Mouse (Mus musculus) G1E (cell line): ENCODE measurements around the gene Apln.

ENCODE experiments used
- CTCF ChIP-seq: IDR thresholded peaks from 2 replicates; pipeline ENCODE4 v1.5.1; 2012; ENCODE audit warnings: low read depth, low read length, inconsistent platforms, mixed read lengths
- GATA1 ChIP-seq: IDR thresholded peaks from 2 replicates; pipeline ENCODE4 v1.6.1; 2012; ENCODE audit warnings: borderline replicate concordance, low read length, inconsistent platforms, mixed read lengths
- POLR2AphosphoS5 ChIP-seq: IDR thresholded peaks from 2 replicates; pipeline ENCODE4 v1.6.1; 2012; ENCODE audit warnings: low read depth, low read length, inconsistent platforms; ENCODE audit not compliant: insufficient replicate concordance

GRCm38 (mm10) chrX:48062481-48062880 lies 27.8 kb upstream of the Apln start:
- TF ChIP-seq CTCF (no peak), GATA1 (no peak), POLR2AphosphoS5 (no peak)
